Mouse (Mus musculus) midbrain, embryonic 15.5 days (tissue): ENCODE data around the gene Rrp7a. TPM values are rescaled to one million over a fixed set of nuclear protein-coding genes. Genes with fewer than 3 reads are reported as not detected.

Experiments used
- ATAC-seq: fragments of 200-750 bp; cut with Nextera tagmentation; replicated peaks from 2 replicates; pipeline ENCODE4 v1.8.0; 2017; ENCODE audit warnings: moderate TSS enrichment
- H3K27ac ChIP-seq: fragments of 300-500 bp; sonication (generic); 2 replicates; pipeline ENCODE4 v1.5.1; 2015; ENCODE audit warnings: mild to moderate bottlenecking, inconsistent platforms
- H3K27me3 ChIP-seq: fragments of 300-500 bp; sonication (generic); replicated peaks from 2 replicates; pipeline ENCODE4 v1.6.1; 2015; ENCODE audit warnings: inconsistent platforms
- H3K36me3 ChIP-seq: fragments of 300-500 bp; sonication (generic); replicated peaks from 2 replicates; pipeline ENCODE4 v1.6.1; 2015; ENCODE audit warnings: inconsistent platforms
- H3K4me1 ChIP-seq: fragments of 300-500 bp; sonication (generic); 2 replicates; pipeline ENCODE4 v1.6.1; 2015; ENCODE audit warnings: inconsistent platforms
- H3K4me2 ChIP-seq: fragments of 300-500 bp; sonication (generic); 2 replicates; pipeline ENCODE4 v1.6.1; 2015; ENCODE audit warnings: inconsistent platforms, mild to moderate bottlenecking, moderate library complexity
- H3K4me3 ChIP-seq: fragments of 300-500 bp; sonication (generic); 2 replicates; pipeline ENCODE4 v1.5.1; 2015; ENCODE audit warnings: mild to moderate bottlenecking, inconsistent platforms
- H3K9ac ChIP-seq: fragments of 300-500 bp; sonication (generic); 2 replicates; pipeline ENCODE4 v1.6.1; 2015; ENCODE audit warnings: mild to moderate bottlenecking, inconsistent platforms
- H3K9me3 ChIP-seq: fragments of 300-500 bp; sonication (generic); 2 replicates; pipeline ENCODE4 v1.6.1; 2016; ENCODE audit warnings: inconsistent platforms
- WGBS: fragments of 180-500 bp; shearing (Covaris S2); methylation state at CpG from one replicate; pipeline ENCODE4 v1.1.7; 2015; ENCODE audit warnings: mixed read lengths; 5-methylcytosine and 5-hydroxymethylcytosine counted together
- polyA plus RNA-seq: library from polyadenylated mRNA; unstranded; fragments of >200 nt; fragmentation: Nextera tagmentation; extraction: Ambion mirVana; gene quantifications from 2 replicates; pipeline ENCODE4 v1.2.1, GENCODE M21; 2015

Rrp7a gene
- polyA plus RNA-seq, 1 experiment from 2014 or later = 86.8 TPM

- WGBS = 2% methylated on average over 31 of the region's 31 CpGs
- no peak overlapping the region for H3K27ac ChIP-seq
- H3K9ac ChIP-seq = peak overlapping the region; percentile 4; the same call in 1 of the 2 replicates
- peaks cover 20% of the 10 kb centered on the region for H3K4me1 ChIP-seq
- peak overlapping the region; percentile 53 for H3K4me2 ChIP-seq
- H3K9me3 ChIP-seq = no peaks in the 10 kb centered on the region
- H3K36me3 ChIP-seq = no peaks in the 10 kb centered on the region
- peaks cover 11% of the 10 kb centered on the region; the same call in 1 of the 2 replicates for H3K27me3 ChIP-seq
- ATAC-seq = peak; percentile 39; the same call in 1 of the 2 replicates
- H3K4me3 ChIP-seq = peak overlapping the region; percentile 29
Observed at GRCm38 (mm10) chr15:83099533-83100331, 22.9 kb downstream of the Rrp7a start.

- Histone ChIP-seq H3K9me3 (no peaks in the 10 kb centered on the region), H3K27me3 (peaks cover 11% of the 10 kb centered on the region; the same call in 1 of the 2 replicates), H3K4me2 (no peak overlapping the region), H3K4me1 (peaks cover 20% of the 10 kb centered on the region), H3K27ac (no peak overlapping the region), H3K36me3 (no peaks in the 10 kb centered on the region), H3K4me3 (no peak overlapping the region), H3K9ac (no peak overlapping the region)
- WGBS = 51% methylated on average over 2 of the region's 2 CpGs
- ATAC-seq = no peak
Observed at GRCm38 (mm10) chr15:83095950-83096349, 26.7 kb downstream of the Rrp7a start.

- Histone ChIP-seq H3K27me3 (peaks cover 20% of the 10 kb centered on the region; the same call in 1 of the 2 replicates), H3K27ac (no peak overlapping the region), H3K9ac (no peak overlapping the region), H3K4me3 (no peak overlapping the region), H3K9me3 (no peaks in the 10 kb centered on the region), H3K36me3 (no peaks in the 10 kb centered on the region), H3K4me2 (no peak overlapping the region), H3K4me1 (peaks cover 8% of the 10 kb centered on the region)
- WGBS = 74% methylated on average over 2 of the region's 2 CpGs
- ATAC-seq = no peak
Observed at GRCm38 (mm10) chr15:83093687-83094086, 28.9 kb downstream of the Rrp7a start.

- Histone ChIP-seq H3K27me3 (0 out of 2 replicates have a peak, but pooled peaks cover 11% of the 10 kb centered on the region), H3K4me2 (no peak overlapping the region), H3K4me3 (no peak overlapping the region), H3K4me1 (peaks cover 9% of the 10 kb centered on the region), H3K9me3 (no peaks in the 10 kb centered on the region), H3K36me3 (no peaks in the 10 kb centered on the region), H3K9ac (no peak overlapping the region), H3K27ac (no peak overlapping the region)
- WGBS = 40% methylated on average over 3 of the region's 3 CpGs
- ATAC-seq = no peak
Observed at GRCm38 (mm10) chr15:83090874-83091273, 31.7 kb downstream of the Rrp7a start.

GRCm38 (mm10) chr15:83089429-83089605, 33.3 kb downstream of the Rrp7a start, which contains the start of gene Serhl:
Gene Serhl, plus strand, starts transcription at chr15:83089506.
- no peaks in the 10 kb centered on the region for H3K9me3 ChIP-seq
- H3K27me3 ChIP-seq = 0 out of 2 replicates have a peak, but pooled peaks cover 11% of the 10 kb centered on the region
- H3K27ac ChIP-seq = no peak within 1 kb of the TSS
- 12% methylated on average over 7 of the region's 7 CpGs for WGBS
- no peak for ATAC-seq
- H3K36me3 ChIP-seq = no peaks in the 10 kb centered on the region
- peak within 1 kb of the TSS; percentile 29 for H3K4me2 ChIP-seq
- no peak within 1 kb of the TSS for H3K4me3 ChIP-seq
- H3K9ac ChIP-seq = no peak within 1 kb of the TSS; the same call in 1 of the 2 replicates
- peaks cover 13% of the 10 kb centered on the region for H3K4me1 ChIP-seq

- no peak for ATAC-seq
- Histone ChIP-seq H3K4me1 (peaks cover 18% of the 10 kb centered on the region), H3K27ac (no peak overlapping the region), H3K36me3 (no peaks in the 10 kb centered on the region), H3K9me3 (no peaks in the 10 kb centered on the region), H3K4me2 (peak overlapping the region; percentile 29), H3K4me3 (no peak overlapping the region), H3K27me3 (0 out of 2 replicates have a peak, but pooled peaks cover 11% of the 10 kb centered on the region), H3K9ac (no peak overlapping the region; the same call in 1 of the 2 replicates)
- 6% methylated on average over 26 of the region's 27 CpGs for WGBS
Observed at GRCm38 (mm10) chr15:83088495-83089428, 33.8 kb downstream of the Rrp7a start.

- 88% methylated on average over 13 of the region's 13 CpGs for WGBS
- no peak for ATAC-seq
- no peak overlapping the region for H3K4me3 ChIP-seq
- peaks cover 26% of the 10 kb centered on the region for H3K4me1 ChIP-seq
- H3K9ac ChIP-seq = no peak overlapping the region
- H3K27me3 ChIP-seq = 0 out of 2 replicates have a peak, but pooled peaks cover 11% of the 10 kb centered on the region
- no peaks in the 10 kb centered on the region for H3K36me3 ChIP-seq
- no peak overlapping the region for H3K4me2 ChIP-seq
- no peaks in the 10 kb centered on the region for H3K9me3 ChIP-seq
- no peak overlapping the region for H3K27ac ChIP-seq
Observed at GRCm38 (mm10) chr15:83086636-83087328, 35.8 kb downstream of the Rrp7a start.

- Histone ChIP-seq H3K27me3 (0 out of 2 replicates have a peak, but pooled peaks cover 11% of the 10 kb centered on the region), H3K4me3 (no peak overlapping the region), H3K4me2 (no peak overlapping the region), H3K36me3 (no peaks in the 10 kb centered on the region), H3K9me3 (no peaks in the 10 kb centered on the region), H3K27ac (no peak overlapping the region), H3K4me1 (peaks cover 26% of the 10 kb centered on the region), H3K9ac (no peak overlapping the region)
- 35% methylated on average over 7 of the region's 7 CpGs for WGBS
- no peak for ATAC-seq
Observed at GRCm38 (mm10) chr15:83085901-83086300, 36.7 kb downstream of the Rrp7a start.

- no peak overlapping the region for H3K9ac ChIP-seq
- 24% methylated on average over 13 of the region's 13 CpGs for WGBS
Observed at GRCm38 (mm10) chr15:83084022-83084640, 38.5 kb downstream of the Rrp7a start.

GRCm38 (mm10) chr15:83083530-83083929, 39.1 kb downstream of the Rrp7a start:
- peak overlapping the region; percentile 3 for H3K4me3 ChIP-seq
- peak overlapping the region; percentile 38 for H3K4me2 ChIP-seq
- H3K27me3 ChIP-seq = no peaks in the 10 kb centered on the region
- ATAC-seq = peak; percentile 73; the same call in 1 of the 2 replicates
- no peaks in the 10 kb centered on the region for H3K36me3 ChIP-seq
- peaks cover 18% of the 10 kb centered on the region for H3K4me1 ChIP-seq
- peak overlapping the region; percentile 77 for H3K27ac ChIP-seq
- WGBS = 33% methylated on average over 5 of the region's 5 CpGs
- no peak overlapping the region for H3K9ac ChIP-seq
- H3K9me3 ChIP-seq = no peaks in the 10 kb centered on the region

More at GRCm38 (mm10) chr15:83084022-83084640, 38.5 kb downstream of the Rrp7a start:
- ATAC-seq = peak; percentile 68
- Histone ChIP-seq H3K9me3 (no peaks in the 10 kb centered on the region), H3K27me3 (no peaks in the 10 kb centered on the region), H3K4me3 (peak overlapping the region; percentile 3), H3K4me2 (peak overlapping the region; percentile 38), H3K36me3 (no peaks in the 10 kb centered on the region), H3K4me1 (peaks cover 23% of the 10 kb centered on the region), H3K27ac (peak overlapping the region; percentile 77)

- H3K9me3 ChIP-seq = no peaks in the 10 kb centered on the region
- no peak overlapping the region for H3K27ac ChIP-seq
- no peaks in the 10 kb centered on the region for H3K36me3 ChIP-seq
- no peaks in the 10 kb centered on the region for H3K27me3 ChIP-seq
- no peak overlapping the region for H3K4me3 ChIP-seq
- no peak overlapping the region for H3K9ac ChIP-seq
- no peak overlapping the region for H3K4me2 ChIP-seq
- ATAC-seq = no peak
- peaks cover 4% of the 10 kb centered on the region; the same call in 1 of the 2 replicates for H3K4me1 ChIP-seq
- WGBS = 69% methylated on average over 27 of the region's 27 CpGs
Observed at GRCm38 (mm10) chr15:83075607-83076525, 46.7 kb downstream of the Rrp7a start.
